Mouse (Mus musculus): ENCODE results near the gene Clstn1.

GRCm38 (mm10) chr4:149558389-149558788 lies 27.9 kb upstream of the Clstn1 start:
- TF ChIP-seq POLR2A (IDR thresholded peaks at IDR 0.05; ENCODE audit: borderline replicate concordance, extremely low read depth, insufficient read depth, insufficient read length, poor library complexity, severe bottlenecking) (no peak), CTCF (IDR thresholded peaks at IDR 0.05; ENCODE audit: borderline replicate concordance, extremely low read depth, insufficient read depth, insufficient read length) (no peak)

Measured in brain, embryonic 14.5 days (tissue).